Mouse (Mus musculus) testis, adult 2 months (tissue): ENCODE measurements around the gene Pnma3.

ENCODE experiments used
- CTCF ChIP-seq: fragments of 200-500 bp; IDR thresholded peaks from 2 replicates; pipeline ENCODE4 v1.5.1; 2012; ENCODE audit warnings: low read depth, mild to moderate bottlenecking, inconsistent platforms, low read length, moderate library complexity; ENCODE audit not compliant: control insufficient read depth, insufficient read depth, insufficient replicate concordance
- POLR2A ChIP-seq: fragments of 200-500 bp; IDR thresholded peaks from 2 replicates; pipeline ENCODE4 v1.6.1; 2012; ENCODE audit warnings: low read depth, mild to moderate bottlenecking, inconsistent platforms, low read length, moderate library complexity; ENCODE audit not compliant: control insufficient read depth

- TF ChIP-seq CTCF (no peak), POLR2A (no peak)
These were observed 25.8 kb upstream of the Pnma3 start for GRCm38 (mm10) chrX:73038831-73039230.
